Mouse (Mus musculus): ENCODE data around the gene Pla2g3.

GRCm38 (mm10) chr11:3487952-3488570 lies at the start of gene Pla2g3:
- no peak for TF ChIP-seq CHD2 (IDR thresholded peaks at IDR 0.05; ENCODE audit: low read depth, low read length)
- no peak for TF ChIP-seq HCFC1 (IDR thresholded peaks at IDR 0.05; ENCODE audit: borderline replicate concordance, insufficient read depth, low read length)
- no peak for TF ChIP-seq ZC3H11A (IDR thresholded peaks at IDR 0.05; ENCODE audit: borderline replicate concordance, low read depth, low read length)
- TF ChIP-seq MAFK (IDR thresholded peaks at IDR 0.05; ENCODE audit: insufficient read depth, low read depth, low read length) = no peak
- no peak for TF ChIP-seq ZNF384 (IDR thresholded peaks at IDR 0.05; ENCODE audit: low read depth, low read length)

Data from ES-E14 (cell line).